Mouse (Mus musculus): Measurements from ENCODE around the gene Jtb. TPM values are rescaled to one million over a fixed set of nuclear protein-coding genes. Genes with fewer than 3 reads are reported as not detected.

Gene Jtb
- polyA plus RNA-seq, 1 experiment from 2014 or later = 73.5 TPM

DNA sequence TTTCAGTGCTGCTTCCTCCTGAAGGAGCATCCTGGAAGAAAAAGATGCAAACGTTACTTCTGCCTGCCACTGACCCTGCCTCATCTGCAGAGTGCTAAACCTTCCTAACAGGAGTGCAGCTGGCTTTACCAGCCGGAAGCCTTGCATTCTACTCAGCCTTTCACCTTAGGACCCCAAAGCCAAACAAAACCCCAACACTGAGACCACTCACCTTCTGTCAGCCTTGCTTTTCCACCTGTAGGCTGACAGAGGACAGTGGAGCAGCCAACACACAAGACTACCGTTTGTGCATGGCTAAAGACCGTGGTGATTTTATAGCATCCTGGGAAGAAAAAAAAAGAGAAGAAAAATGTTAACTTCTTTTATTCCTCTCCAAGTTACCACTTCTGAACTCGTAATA, 18.7 kb upstream of the Jtb start:
- Histone ChIP-seq H3K27ac (peak overlapping the region; percentile 96), H3K4me1 (peaks cover 22% of the 10 kb centered on the region), H3K9me3 (replicated peaks) (no peaks in the 10 kb centered on the region), H3K4me3 (peak overlapping the region; percentile 88), H3K27me3 (ENCODE audit: low read depth, poor library complexity, severe bottlenecking) (no peaks in the 10 kb centered on the region), H3K36me3 (peaks cover 50% of the 10 kb centered on the region)
- 12% methylated on average over 5 of the region's 5 CpGs for WGBS
- no peak for DNase-seq (ENCODE audit: low spot score)

DNA sequence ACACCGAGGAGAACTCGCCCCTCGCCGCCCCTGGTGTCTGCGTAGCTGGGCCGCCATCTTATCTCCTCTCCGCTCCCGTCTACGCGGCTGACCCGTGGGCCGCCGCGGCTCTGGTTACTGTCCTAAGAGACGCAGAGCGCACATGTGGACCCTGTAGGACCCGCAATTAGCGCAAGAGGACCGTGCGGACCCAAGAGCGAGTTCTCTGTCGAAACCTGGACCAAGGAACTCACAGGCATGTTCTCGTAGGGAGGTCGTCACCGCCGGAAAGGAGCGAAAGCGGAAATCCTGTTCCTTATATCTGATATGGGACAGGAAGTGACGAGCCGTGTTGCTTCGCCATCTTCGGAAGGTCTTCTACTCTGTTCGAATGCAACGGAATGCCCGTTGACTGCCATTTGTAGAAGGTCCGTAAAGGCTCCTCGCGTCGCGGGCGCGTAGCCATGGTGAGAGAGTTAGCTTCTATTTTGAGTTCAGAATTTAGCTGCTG, 18.0 kb upstream of the Jtb start, which contains the start of the genes Rps27 and Rab13:
Gene Rps27, minus strand, starts transcription at position 275 of the 490 bp plus-strand sequence.
Gene Rab13, plus strand, starts transcription at position 319 of the 490 bp plus-strand sequence.
- H3K4me1 ChIP-seq = peaks cover 22% of the 10 kb centered on the region
- peaks cover 43% of the 10 kb centered on the region for H3K36me3 ChIP-seq
- H3K27ac ChIP-seq = peak within 1 kb of the TSS; percentile 96
- H3K9me3 ChIP-seq (replicated peaks) = no peaks in the 10 kb centered on the region
- WGBS = under 1% methylated on average over 42 of the region's 42 CpGs
- peak; percentile 91 for DNase-seq (ENCODE audit: low spot score)
- H3K4me3 ChIP-seq = peak within 1 kb of the TSS; percentile 88
- no peaks in the 10 kb centered on the region for H3K27me3 ChIP-seq (ENCODE audit: low read depth, poor library complexity, severe bottlenecking)

GRCm38 (mm10) chr3:90213956-90214684, 17.3 kb upstream of the Jtb start:
- no peak for DNase-seq (ENCODE audit: low spot score)
- Histone ChIP-seq H3K4me3 (peak overlapping the region; percentile 88), H3K36me3 (peaks cover 36% of the 10 kb centered on the region), H3K27me3 (ENCODE audit: low read depth, poor library complexity, severe bottlenecking) (no peaks in the 10 kb centered on the region), H3K27ac (peak overlapping the region; percentile 96), H3K9me3 (replicated peaks) (no peaks in the 10 kb centered on the region), H3K4me1 (peaks cover 22% of the 10 kb centered on the region)
- 17% methylated on average over 12 of the region's 12 CpGs for WGBS

GRCm38 (mm10) chr3:90215825-90216380, 15.5 kb upstream of the Jtb start:
- Histone ChIP-seq H3K9me3 (replicated peaks) (no peaks in the 10 kb centered on the region), H3K4me1 (peaks cover 32% of the 10 kb centered on the region), H3K4me3 (no peak overlapping the region), H3K27me3 (ENCODE audit: low read depth, poor library complexity, severe bottlenecking) (no peaks in the 10 kb centered on the region), H3K27ac (no peak overlapping the region), H3K36me3 (peaks cover 19% of the 10 kb centered on the region)
- 33% methylated on average over 1 of the region's 1 CpGs for WGBS
- no peak for DNase-seq (ENCODE audit: low spot score)

- Histone ChIP-seq H3K27me3 (ENCODE audit: low read depth, poor library complexity, severe bottlenecking) (no peaks in the 10 kb centered on the region), H3K4me1 (peaks cover 23% of the 10 kb centered on the region), H3K9me3 (replicated peaks) (no peaks in the 10 kb centered on the region), H3K27ac (peak overlapping the region; percentile 84), H3K36me3 (peaks cover 24% of the 10 kb centered on the region), H3K4me3 (peak overlapping the region; percentile 60)
- peak; percentile 62 for DNase-seq (ENCODE audit: low spot score)
- WGBS = 15% methylated on average over 6 of the region's 6 CpGs
These were observed 11.3 kb upstream of the Jtb start for GRCm38 (mm10) chr3:90220088-90220487.

GRCm38 (mm10) chr3:90220531-90220951, 10.9 kb upstream of the Jtb start:
- H3K4me3 ChIP-seq = peak overlapping the region; percentile 60
- H3K4me1 ChIP-seq = peaks cover 23% of the 10 kb centered on the region
- H3K27me3 ChIP-seq (ENCODE audit: low read depth, poor library complexity, severe bottlenecking) = no peaks in the 10 kb centered on the region
- H3K9me3 ChIP-seq (replicated peaks) = no peaks in the 10 kb centered on the region
- peaks cover 29% of the 10 kb centered on the region for H3K36me3 ChIP-seq
- H3K27ac ChIP-seq = peak overlapping the region; percentile 84
- DNase-seq (ENCODE audit: low spot score) = peak; percentile 80
- under 1% methylated on average over 20 of the region's 20 CpGs for WGBS

GRCm38 (mm10) chr3:90221123-90221522, 10.3 kb upstream of the Jtb start:
- H3K27ac ChIP-seq = peak overlapping the region; percentile 84
- no peaks in the 10 kb centered on the region for H3K9me3 ChIP-seq (replicated peaks)
- H3K36me3 ChIP-seq = peaks cover 35% of the 10 kb centered on the region
- peaks cover 23% of the 10 kb centered on the region for H3K4me1 ChIP-seq
- H3K27me3 ChIP-seq (ENCODE audit: low read depth, poor library complexity, severe bottlenecking) = no peaks in the 10 kb centered on the region
- H3K4me3 ChIP-seq = peak overlapping the region; percentile 60
- DNase-seq (ENCODE audit: low spot score) = no peak
- 29% methylated on average over 5 of the region's 5 CpGs for WGBS

GRCm38 (mm10) chr3:90222455-90222854, 8.9 kb upstream of the Jtb start:
- H3K4me1 ChIP-seq = peaks cover 23% of the 10 kb centered on the region
- H3K4me3 ChIP-seq = no peak overlapping the region
- H3K27ac ChIP-seq = peak overlapping the region; percentile 25; the same call in 1 of the 2 replicates
- 93% methylated on average over 4 of the region's 4 CpGs for WGBS
- no peaks in the 10 kb centered on the region for H3K27me3 ChIP-seq (ENCODE audit: low read depth, poor library complexity, severe bottlenecking)
- H3K36me3 ChIP-seq = peaks cover 38% of the 10 kb centered on the region
- no peaks in the 10 kb centered on the region for H3K9me3 ChIP-seq (replicated peaks)
- no peak for DNase-seq (ENCODE audit: low spot score)

DNA sequence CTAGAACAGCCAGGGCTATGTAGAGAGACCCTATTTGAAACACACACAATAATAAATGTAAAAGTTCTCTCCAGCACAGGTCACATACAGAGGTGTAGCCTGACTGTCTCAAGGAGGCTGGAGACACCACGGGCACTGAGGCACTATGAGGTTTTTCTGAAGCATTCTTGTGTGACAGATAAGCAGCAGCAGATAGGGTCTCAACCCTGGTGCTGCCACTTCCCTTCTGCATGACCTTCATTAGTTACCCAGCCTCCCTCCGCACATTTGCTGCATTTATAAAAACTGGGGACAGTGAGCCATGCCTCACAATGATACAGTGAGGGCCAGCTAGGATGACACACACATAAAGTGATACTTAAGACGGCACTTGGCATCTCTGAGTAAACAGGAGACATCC, 8.5 kb upstream of the Jtb start:
- H3K27ac ChIP-seq = no peak overlapping the region
- peaks cover 38% of the 10 kb centered on the region for H3K36me3 ChIP-seq
- H3K9me3 ChIP-seq (replicated peaks) = no peaks in the 10 kb centered on the region
- H3K4me1 ChIP-seq = peaks cover 23% of the 10 kb centered on the region
- H3K4me3 ChIP-seq = no peak overlapping the region
- H3K27me3 ChIP-seq (ENCODE audit: low read depth, poor library complexity, severe bottlenecking) = no peaks in the 10 kb centered on the region
- 89% methylated on average over 3 of the region's 3 CpGs for WGBS
- DNase-seq (ENCODE audit: low spot score) = no peak

DNA sequence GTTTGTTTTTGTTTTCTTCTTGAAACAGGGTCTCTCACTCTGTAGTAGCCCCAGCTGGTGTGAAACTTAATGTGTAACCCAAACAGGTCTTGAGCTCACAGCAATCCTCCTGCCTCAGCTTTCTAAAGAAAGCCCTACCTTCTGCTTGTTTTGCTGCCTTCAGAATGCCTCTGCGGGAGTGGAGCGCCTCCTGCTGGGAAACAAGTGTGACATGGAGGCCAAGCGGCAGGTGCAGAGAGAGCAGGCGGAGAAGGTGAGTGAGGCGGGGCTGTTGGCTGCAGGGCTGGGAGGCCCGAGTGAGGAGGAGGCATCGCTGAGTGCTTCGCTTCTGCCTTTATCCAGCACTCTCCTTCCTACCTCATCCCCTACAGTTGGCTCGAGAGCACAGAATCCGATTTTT, 7.1 kb upstream of the Jtb start:
- Histone ChIP-seq H3K36me3 (peaks cover 38% of the 10 kb centered on the region), H3K27me3 (ENCODE audit: low read depth, poor library complexity, severe bottlenecking) (no peaks in the 10 kb centered on the region), H3K4me1 (peaks cover 23% of the 10 kb centered on the region), H3K4me3 (no peak overlapping the region), H3K9me3 (replicated peaks) (no peaks in the 10 kb centered on the region), H3K27ac (no peak overlapping the region)
- DNase-seq (ENCODE audit: low spot score) = no peak
- WGBS = 80% methylated on average over 10 of the region's 10 CpGs

DNA sequence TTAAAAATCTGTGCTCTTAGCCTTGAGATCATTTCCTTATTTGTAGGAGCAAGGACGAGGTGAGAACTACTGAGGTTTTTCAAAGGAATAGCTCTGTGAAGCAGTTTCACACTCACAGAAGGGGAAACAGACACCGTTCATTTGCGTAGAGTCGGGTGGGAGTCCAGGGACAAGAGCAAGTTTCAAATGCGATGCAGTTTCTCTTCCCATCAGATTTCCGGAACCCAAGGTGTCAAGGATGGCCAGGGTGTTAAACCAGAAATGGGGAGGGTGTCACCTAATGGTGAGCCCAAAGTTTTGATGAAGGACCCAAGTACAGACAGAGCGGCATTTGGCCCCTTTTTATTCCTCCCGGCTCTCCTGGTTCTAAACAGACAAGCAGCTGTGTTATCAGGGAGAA, 322 bp upstream of the Jtb start:
- Histone ChIP-seq H3K4me3 (peak overlapping the region; percentile 78), H3K4me1 (peaks cover 14% of the 10 kb centered on the region), H3K27ac (peak overlapping the region; percentile 91), H3K36me3 (peaks cover 32% of the 10 kb centered on the region), H3K9me3 (replicated peaks) (no peaks in the 10 kb centered on the region), H3K27me3 (ENCODE audit: low read depth, poor library complexity, severe bottlenecking) (no peaks in the 10 kb centered on the region)
- WGBS = 15% methylated on average over 8 of the region's 8 CpGs
- DNase-seq (ENCODE audit: low spot score) = no peak

- WGBS = 85% methylated on average over 2 of the region's 2 CpGs
- H3K4me1 ChIP-seq = peaks cover 22% of the 10 kb centered on the region
- no peak for DNase-seq (ENCODE audit: low spot score)
- H3K36me3 ChIP-seq = peaks cover 9% of the 10 kb centered on the region
- no peaks in the 10 kb centered on the region for H3K9me3 ChIP-seq (replicated peaks)
- peaks cover 7% of the 10 kb centered on the region; the same call in 1 of the 2 replicates for H3K27me3 ChIP-seq (ENCODE audit: low read depth, poor library complexity, severe bottlenecking)
- H3K4me3 ChIP-seq = no peak overlapping the region
- no peak overlapping the region for H3K27ac ChIP-seq
These were observed 9.9 kb downstream of the Jtb start for GRCm38 (mm10) chr3:90241251-90241650.

- H3K4me3 ChIP-seq = no peak overlapping the region
- DNase-seq (ENCODE audit: low spot score) = no peak
- peaks cover 3% of the 10 kb centered on the region; the same call in 1 of the 2 replicates for H3K36me3 ChIP-seq
- H3K4me1 ChIP-seq = peaks cover 22% of the 10 kb centered on the region
- no peak overlapping the region for H3K27ac ChIP-seq
- no peaks in the 10 kb centered on the region for H3K9me3 ChIP-seq (replicated peaks)
- H3K27me3 ChIP-seq (ENCODE audit: low read depth, poor library complexity, severe bottlenecking) = peaks cover 7% of the 10 kb centered on the region; the same call in 1 of the 2 replicates
- 90% methylated on average over 10 of the region's 10 CpGs for WGBS
These were observed 10.4 kb downstream of the Jtb start for GRCm38 (mm10) chr3:90241669-90242358.

All from limb, embryonic 10.5 days (tissue).